Mouse (Mus musculus): Measurements from ENCODE around the gene Erbb2.

Gene Erbb2

GRCm38 (mm10) chr11:98385638-98386585, 26.4 kb upstream of the Erbb2 start, which contains the start of gene Pnmt:
TSS of gene Pnmt (plus strand) at chr11:98386450.
- no peak for DNase-seq

GRCm38 (mm10) chr11:98386596-98386995, 25.7 kb upstream of the Erbb2 start:
- DNase-seq, result no peak

DNA sequence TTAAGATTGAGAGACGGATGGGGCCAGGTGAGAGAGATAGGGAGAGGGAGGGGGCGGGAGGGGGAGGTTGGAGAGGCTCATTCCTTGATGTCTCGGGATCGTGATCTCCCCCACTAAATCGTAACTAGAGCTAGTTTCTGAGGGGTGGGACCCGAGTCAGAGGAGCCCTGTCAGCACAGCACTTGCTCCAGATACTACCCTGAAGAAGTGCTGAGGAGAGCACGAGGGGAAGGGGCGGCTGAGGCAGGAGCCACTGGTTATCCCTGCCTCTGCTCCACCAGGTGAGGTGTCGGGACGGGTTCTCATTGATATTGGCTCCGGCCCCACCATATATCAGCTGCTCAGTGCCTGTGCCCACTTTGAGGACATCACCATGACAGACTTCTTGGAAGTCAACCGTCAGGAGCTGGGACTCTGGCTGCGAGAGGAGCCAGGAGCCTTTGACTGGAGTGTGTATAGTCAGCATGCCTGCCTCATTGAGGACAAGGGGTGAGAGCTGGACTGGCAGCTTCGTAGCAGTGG, 25.2 kb upstream of the Erbb2 start:
- no peak for DNase-seq

DNA sequence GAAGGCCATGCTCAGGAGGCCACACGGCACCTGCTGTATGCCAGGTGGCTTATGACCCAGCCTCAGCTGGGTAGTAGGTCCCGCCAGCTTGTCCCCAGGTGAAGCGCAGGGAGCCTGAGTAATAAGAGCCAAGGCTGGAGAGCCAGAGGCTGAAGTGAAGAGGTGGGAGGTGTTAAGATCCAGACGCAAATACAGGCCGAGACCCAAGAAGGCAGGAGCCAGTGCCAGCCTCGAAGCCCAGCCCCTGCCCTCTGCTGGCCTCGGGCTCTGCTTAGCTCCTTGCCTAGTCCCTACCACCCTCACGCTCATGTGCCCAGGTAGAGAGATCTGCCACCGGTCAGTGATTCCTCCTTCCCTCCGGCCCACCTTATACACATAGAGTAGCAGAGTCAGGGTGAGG, 24.0 kb upstream of the Erbb2 start:
- no peak for DNase-seq

- DNase-seq, result peak; percentile 57
Measured at GRCm38 (mm10) chr11:98389221-98389780, 23.0 kb upstream of the Erbb2 start.

DNA sequence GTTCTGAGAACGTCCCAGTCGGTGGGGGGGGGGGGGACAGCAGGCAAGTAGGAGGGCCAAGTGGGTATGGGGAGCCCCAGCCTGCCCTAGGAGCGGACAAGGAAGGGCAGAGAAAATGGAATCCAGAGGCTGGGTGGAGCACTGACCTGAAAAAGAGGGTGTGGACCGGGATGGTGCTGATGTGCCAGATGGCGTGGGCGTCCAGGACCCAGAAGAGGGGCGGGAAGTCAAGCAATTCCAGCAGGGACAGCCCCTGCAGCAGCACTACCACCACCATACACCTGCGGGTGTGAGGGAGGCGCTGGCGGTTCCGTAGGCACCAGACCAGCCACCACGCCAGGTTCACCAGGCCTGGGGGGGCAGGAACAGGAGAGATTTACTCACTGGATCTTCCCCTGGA, 22.1 kb upstream of the Erbb2 start:
- DNase-seq, result no peak

DNA sequence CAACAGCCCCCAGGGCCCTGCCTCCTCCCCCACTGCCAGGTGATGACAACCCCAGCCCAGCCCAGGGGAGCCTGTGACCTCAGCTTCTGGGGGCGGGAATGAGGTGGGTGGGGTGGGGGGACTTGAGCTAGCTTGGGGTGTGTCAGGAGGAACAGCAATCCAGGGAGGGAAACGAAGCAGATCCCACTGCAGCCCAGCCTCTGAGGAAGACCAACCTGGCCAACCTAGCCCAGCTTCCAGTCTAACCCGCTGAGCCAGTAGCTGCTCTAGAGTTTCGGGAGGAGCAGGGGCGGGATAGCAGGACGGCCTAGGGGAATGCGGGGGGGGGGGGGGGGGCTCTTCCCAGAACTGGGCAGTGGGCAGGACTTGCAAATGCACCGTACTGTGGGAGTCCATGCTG, 20.2 kb upstream of the Erbb2 start:
- DNase-seq, result no peak

DNA sequence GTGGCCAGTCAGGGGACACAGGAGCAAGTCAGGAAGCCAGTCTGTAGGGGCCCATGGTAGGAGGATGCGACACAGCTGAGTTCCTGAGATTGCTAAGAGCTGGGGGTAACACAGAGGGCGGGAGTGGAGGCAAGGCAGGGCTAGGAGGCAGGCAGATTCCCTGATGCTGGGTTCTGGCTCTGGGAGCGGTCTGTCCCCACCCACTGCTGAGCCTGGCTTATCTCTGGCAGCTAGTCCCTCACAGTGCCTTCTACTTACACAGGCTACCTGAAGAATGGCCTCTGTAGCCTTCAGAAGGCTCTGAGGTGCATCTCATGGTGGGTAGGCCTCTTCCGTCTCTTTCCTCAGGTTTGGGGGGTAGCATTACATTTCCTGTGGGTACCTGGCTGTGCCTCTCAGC, 19.6 kb upstream of the Erbb2 start:
- DNase-seq, result no peak

DNA sequence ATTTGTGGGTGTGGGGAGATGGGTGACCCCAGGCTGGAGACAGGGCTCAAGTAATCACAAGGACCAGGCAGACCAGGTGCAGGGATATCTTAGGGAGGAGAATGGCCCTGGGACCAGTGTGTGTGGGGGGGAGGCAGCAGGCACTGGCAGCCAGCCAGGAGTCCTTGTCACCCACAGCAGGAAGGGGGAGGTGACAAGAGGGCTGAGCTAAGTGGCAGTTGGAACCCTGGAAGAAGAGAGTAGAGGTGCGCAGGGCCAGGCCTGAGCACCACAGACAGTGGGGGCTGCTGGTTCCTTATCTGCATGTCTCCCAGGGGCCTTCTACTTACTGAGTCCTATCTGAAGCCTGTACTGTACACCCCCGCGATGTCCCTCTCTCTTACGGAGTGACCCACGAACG, 19.0 kb upstream of the Erbb2 start:
- no peak for DNase-seq

DNA sequence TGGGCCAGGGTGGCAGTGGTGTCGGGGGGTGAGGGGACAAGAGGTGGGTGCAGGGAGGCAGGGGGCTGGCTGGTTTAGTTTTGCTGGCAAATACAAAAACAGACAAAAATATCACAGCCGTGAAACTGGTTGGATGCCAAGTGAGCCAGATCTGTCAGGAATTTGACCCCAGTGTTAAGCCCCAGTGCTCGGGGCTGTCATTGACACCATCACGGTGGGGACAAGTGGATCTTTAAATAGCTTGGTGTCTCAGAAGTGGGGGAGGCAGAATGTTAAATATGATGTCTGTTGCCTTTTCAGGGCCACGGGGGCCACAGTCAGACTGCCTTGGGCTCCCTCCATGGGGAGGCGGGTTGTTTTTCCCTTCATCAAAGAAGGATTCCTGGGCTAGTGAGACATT, 18.0 kb upstream of the Erbb2 start:
- no peak for DNase-seq

DNA sequence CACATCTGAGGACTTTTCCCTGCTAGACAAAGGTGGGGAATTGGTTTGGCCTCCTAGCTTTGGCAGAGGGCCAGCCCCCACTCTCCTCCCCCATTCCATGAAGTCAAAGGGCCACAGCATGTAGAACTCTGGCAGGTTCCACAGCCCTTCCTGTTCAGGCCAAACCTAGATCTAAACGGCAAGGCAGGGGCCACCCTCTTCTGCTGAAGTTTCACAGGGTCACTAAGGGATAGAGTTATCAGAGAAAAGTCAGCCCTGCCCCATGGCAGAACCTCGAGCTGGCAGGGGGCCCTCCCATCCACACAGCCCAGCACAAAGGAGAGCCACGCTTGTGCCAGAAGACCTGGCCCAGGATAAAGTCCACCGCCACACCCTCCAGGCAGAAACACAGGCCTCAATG, 17.2 kb upstream of the Erbb2 start:
- no peak for DNase-seq

DNA sequence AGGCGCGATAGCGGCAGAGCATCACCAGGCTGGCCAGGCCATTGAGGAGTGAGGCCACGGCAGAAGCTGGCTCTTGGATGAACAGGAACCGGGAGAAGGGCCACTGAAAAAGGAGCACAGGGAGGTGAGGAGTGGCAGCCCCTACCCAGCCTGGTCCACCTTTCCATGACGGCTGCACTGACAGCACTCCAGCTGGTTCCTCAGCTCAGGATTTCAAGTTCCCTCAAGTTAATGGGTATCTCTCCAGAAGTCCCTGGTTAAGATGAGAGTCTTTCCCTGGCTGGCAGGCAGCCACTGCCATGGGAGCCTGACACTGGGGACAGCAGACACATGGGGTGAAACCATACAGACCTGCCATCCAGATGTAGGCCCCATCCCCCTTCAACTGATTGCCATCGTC, 14.3 kb upstream of the Erbb2 start:
- no peak for DNase-seq

DNA sequence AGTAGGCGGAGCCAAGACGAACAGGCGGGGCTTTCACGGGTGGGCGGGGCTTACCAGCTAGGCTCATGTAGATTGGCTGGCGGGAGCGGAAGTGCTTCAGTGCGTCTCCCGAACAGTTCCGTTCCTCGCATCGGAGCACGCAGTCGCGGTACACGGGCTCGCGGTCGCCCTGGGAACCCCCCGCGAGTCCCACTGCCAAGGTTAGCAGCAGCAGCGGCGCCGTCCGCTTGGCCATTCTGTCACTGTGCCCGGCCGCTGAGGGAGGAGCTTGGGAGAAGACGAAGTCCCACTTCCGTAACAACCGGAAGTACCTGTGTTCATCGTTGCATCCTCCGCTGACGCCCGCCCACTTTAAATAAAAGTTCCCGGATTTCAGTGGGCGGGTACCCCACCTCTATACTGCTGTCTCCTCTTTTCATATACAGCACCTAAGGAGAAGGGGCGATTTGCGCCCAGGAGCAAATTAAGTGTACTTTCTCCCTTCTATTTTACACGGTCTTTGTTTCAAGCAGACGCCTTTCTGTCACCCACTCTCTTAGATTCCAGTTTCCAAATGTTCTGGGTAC, 12.0 kb upstream of the Erbb2 start, which contains the start of gene Pgap3:
Pgap3 (minus strand) TSS at position 330 of the 566 bp plus-strand sequence.
- DNase-seq, result peak; percentile 87

- DNase-seq, result no peak
Measured at GRCm38 (mm10) chr11:98400816-98401215, 11.5 kb upstream of the Erbb2 start.

DNA sequence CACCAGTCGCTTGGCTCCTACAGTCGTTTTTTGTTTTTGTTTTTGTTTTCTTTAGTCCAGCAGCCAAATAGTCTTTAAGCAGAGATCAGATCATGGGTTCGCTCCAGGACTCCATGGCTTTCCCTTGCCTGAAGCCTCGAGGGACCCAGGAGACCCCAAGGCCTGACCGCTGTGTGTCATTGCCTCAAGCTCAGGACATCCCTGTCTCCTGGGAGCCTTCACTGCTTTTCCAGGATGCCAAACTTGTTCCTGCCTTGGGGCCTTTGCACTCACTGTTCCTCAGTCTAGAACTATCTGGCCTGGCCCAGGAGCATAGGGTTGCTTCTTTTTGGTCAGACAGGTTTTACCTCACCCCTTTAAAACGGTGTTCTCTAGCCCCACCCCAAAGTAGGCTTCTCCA, 5.6 kb upstream of the Erbb2 start:
- DNase-seq, result no peak

DNA sequence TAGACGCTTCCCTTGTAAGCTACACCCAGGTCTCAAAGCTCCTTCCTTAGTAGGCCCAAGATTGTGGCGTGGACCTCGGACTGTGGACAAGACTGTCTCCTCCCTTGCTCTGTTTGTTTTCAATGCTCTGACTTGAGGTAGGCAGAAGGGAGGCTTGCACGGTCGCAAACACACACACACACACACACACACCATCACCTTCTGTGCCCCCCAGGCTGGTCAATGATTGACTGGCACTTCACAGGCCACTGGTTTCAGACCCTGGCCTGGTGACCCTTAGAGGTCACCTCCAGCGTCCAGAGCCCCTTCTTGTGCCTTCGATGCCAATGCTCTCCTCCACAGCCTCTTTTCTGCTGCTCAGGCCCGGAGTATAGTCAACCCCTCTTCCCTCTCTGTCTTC, 3.4 kb upstream of the Erbb2 start:
- no peak for DNase-seq

- no peak for DNase-seq
Measured at GRCm38 (mm10) chr11:98409341-98409822, 2.9 kb upstream of the Erbb2 start.

DNA sequence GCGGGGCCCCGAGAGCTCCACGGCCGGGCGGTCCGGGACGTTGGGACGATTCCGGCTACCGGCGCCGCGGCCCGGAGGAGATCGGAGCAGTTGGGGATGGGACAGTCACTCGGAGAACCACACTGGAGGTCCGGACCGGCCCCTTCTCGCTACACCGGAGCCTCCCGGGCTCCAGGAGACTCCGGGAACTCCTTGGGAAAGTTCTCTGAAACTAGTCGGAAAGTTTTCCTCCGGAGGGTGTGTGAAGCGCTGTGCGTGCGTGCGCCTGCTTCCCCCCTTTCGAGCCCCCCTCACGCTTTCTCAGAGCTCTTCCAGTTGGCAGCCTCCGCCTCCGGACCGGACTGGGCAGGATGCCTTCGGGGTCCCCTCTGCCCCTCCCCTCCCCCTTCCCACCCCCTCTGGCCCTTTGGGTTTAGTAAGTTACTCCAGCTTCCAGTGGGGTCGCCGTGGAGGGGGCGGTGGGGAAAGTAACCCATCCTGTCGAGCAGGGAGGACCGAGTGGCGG, 579 bp downstream of the Erbb2 start:
- no peak for DNase-seq

- no peak for DNase-seq
Measured at GRCm38 (mm10) chr11:98413731-98414130, 1.5 kb downstream of the Erbb2 start.

- DNase-seq, result no peak
Measured at GRCm38 (mm10) chr11:98414162-98414561, 1.9 kb downstream of the Erbb2 start.

DNA sequence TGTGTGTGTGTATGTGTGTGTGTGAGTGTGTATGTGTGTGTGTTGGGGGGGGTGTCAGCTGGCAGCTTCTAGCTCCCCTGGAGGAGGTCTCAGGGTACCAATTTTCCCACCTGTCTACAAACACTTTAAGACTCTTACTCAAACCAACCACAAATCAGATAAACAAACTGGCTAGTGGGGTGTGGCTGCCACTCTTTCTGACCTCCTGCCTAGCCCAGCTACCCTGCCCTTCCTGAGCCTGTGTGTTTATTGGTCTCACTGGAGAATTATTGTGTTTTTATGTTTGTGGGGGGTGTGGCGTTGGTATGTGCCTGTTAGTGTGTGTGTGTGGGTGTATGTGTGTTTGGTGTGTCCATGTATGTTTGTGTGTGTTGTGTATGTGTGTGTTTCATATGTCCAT, 4.8 kb downstream of the Erbb2 start:
- no peak for DNase-seq

DNA sequence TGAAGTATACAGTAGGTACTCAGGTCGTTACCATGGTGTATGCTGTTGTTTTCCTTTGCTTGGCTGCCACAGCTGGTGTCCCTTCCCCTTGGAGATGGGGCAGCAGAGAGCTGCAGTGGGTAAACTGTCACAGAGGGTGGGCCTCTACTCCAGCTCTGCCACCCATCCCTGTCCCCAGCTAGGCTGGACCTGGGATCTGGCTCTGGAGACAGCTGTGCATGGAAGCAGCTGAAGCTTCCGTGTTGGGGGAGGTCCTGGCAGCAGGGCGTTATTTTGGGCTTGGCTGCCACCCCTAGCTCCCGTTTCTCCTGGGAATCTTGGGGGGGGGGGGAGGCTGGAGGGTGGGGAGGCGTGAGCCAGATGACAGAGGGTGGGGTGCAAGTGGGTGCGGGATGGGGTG, 6.0 kb downstream of the Erbb2 start:
- DNase-seq, result no peak

GRCm38 (mm10) chr11:98418939-98419547, 6.8 kb downstream of the Erbb2 start:
- DNase-seq, result no peak

Data from right cerebral cortex, postnatal 25 days (tissue).